Mouse (Mus musculus) thymus, adult 2 months (tissue): ENCODE results near the gene Igsf21. TPM values are rescaled to one million over a fixed set of nuclear protein-coding genes. Genes with fewer than 3 reads are reported as not detected.

Experiments used
- DNase-seq: peaks from one replicate; pipeline ENCODE4 v3.0.0; 2021
- H3K27ac ChIP-seq: fragments of 200-500 bp; 2 replicates; pipeline ENCODE4 v1.5.1; 2012; ENCODE audit warnings: low read length, control low read depth; ENCODE audit not compliant: control insufficient read depth, insufficient read depth
- H3K27me3 ChIP-seq: fragments of 200-500 bp; 2 replicates; pipeline ENCODE4 v1.6.1; 2012; ENCODE audit warnings: mild to moderate bottlenecking, low read length, moderate library complexity, mixed read lengths; ENCODE audit not compliant: control insufficient read depth, insufficient read depth
- H3K36me3 ChIP-seq: fragments of 200-500 bp; 2 replicates; pipeline ENCODE4 v1.6.1; 2012; ENCODE audit warnings: mild to moderate bottlenecking, low read length, moderate library complexity; ENCODE audit not compliant: control insufficient read depth, insufficient read depth
- H3K4me1 ChIP-seq: fragments of 200-500 bp; replicated peaks from 2 replicates; pipeline ENCODE4 v1.6.1; 2012; ENCODE audit warnings: low read length; ENCODE audit not compliant: control insufficient read depth, insufficient read depth
- H3K4me3 ChIP-seq: fragments of 200-500 bp; 2 replicates; pipeline ENCODE4 v1.5.1; 2012; ENCODE audit warnings: mild to moderate bottlenecking, low read length, control low read depth, moderate library complexity; ENCODE audit not compliant: control insufficient read depth, insufficient read depth
- CTCF ChIP-seq: fragments of 200-500 bp; IDR thresholded peaks from 2 replicates; pipeline ENCODE4 v1.5.1; 2012; ENCODE audit warnings: mild to moderate bottlenecking, control low read depth, low read length, moderate library complexity, borderline replicate concordance; ENCODE audit not compliant: control insufficient read depth, poor library complexity, insufficient read depth; ENCODE audit errors: extremely low read depth
- POLR2A ChIP-seq: fragments of 200-500 bp; IDR thresholded peaks from 2 replicates; pipeline ENCODE4 v1.6.1; 2012; ENCODE audit warnings: mild to moderate bottlenecking, low read length, control low read depth, moderate library complexity; ENCODE audit not compliant: control insufficient read depth, poor library complexity, insufficient read depth; ENCODE audit errors: extremely low read depth
- WGBS: fragments of 180-500 bp; shearing (Covaris S2); methylation state at CpG from one replicate; pipeline ENCODE4 v1.1.7; 2018; 5-methylcytosine and 5-hydroxymethylcytosine counted together
- polyA plus RNA-seq: library from polyadenylated mRNA; depleted of rRNA; stranded (reverse); fragments of >200 nt; gene quantifications from 2 replicates; pipeline ENCODE4 v1.2.3, GENCODE M21; 2012

The Igsf21 gene
- polyA plus RNA-seq, 1 experiment = 1.0 TPM

DNA sequence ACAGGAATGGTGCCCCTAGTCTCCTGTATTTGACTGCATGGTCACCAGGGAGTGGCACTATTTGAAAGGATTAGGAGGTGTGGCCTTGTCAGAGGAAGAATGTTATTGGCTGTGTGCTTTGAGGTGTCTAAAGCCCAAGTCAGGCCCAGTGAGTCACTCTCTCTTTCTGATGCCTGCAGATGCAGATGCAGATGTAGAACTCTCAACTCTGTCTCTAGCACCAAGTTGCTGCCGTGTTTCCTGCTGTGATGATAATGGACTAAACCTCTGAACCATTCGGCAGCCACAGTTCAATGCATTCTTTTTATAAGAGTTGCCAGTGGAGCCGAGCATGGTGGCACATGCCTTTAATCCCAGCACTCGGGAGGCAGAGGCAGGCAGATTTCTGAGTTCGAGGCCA is 186.3 kb downstream of the Igsf21 start:
- no peaks in the 10 kb centered on the region for H3K27me3 ChIP-seq
- H3K27ac ChIP-seq = no peak overlapping the region
- no peak overlapping the region for H3K4me3 ChIP-seq
- no peak for DNase-seq
- 91% methylated on average over 5 of the region's 5 CpGs for WGBS
- no peaks in the 10 kb centered on the region for H3K36me3 ChIP-seq
- H3K4me1 ChIP-seq = no peaks in the 10 kb centered on the region
- TF ChIP-seq CTCF (no peak), POLR2A (no peak)

GRCm38 (mm10) chr4:140053042-140053441 is 193.5 kb downstream of the Igsf21 start:
- no peaks in the 10 kb centered on the region for H3K36me3 ChIP-seq
- 89% methylated on average over 7 of the region's 7 CpGs for WGBS
- H3K4me3 ChIP-seq = no peak overlapping the region
- H3K27me3 ChIP-seq = no peaks in the 10 kb centered on the region
- no peak for DNase-seq
- H3K27ac ChIP-seq = no peak overlapping the region
- TF ChIP-seq POLR2A (no peak), CTCF (no peak)
- no peaks in the 10 kb centered on the region for H3K4me1 ChIP-seq

DNA sequence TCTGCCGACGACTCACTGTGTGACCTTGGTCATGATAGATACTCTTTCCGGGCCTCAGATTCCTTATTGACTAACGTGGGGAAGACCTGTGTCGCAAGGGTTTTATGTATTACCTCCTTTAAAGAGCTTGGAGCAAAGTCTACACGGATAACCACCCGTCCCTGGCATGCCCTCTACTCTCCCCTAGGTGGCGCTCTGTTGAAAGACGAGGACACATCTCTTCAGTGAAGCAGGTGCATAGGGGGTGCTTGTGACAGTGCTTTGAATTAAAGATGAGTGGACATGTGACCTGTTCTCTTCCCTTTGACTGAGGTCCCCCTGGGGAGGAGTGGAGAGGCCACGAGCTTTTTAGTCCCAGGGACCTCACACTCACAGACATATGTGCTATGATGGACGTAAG is 194.0 kb downstream of the Igsf21 start:
- no peak for DNase-seq
- Histone ChIP-seq H3K27ac (no peak overlapping the region), H3K36me3 (no peaks in the 10 kb centered on the region), H3K4me1 (no peaks in the 10 kb centered on the region), H3K27me3 (no peaks in the 10 kb centered on the region), H3K4me3 (no peak overlapping the region)
- 66% methylated on average over 11 of the region's 11 CpGs for WGBS
- no peak for TF ChIP-seq CTCF
- TF ChIP-seq POLR2A = no peak

GRCm38 (mm10) chr4:140047807-140048362 is 198.7 kb downstream of the Igsf21 start:
- Histone ChIP-seq H3K27me3 (no peaks in the 10 kb centered on the region), H3K27ac (no peak overlapping the region), H3K36me3 (no peaks in the 10 kb centered on the region), H3K4me1 (no peaks in the 10 kb centered on the region), H3K4me3 (no peak overlapping the region)
- TF ChIP-seq CTCF (no peak), POLR2A (no peak)
- no peak for DNase-seq
- WGBS = 73% methylated on average over 10 of the region's 10 CpGs

DNA sequence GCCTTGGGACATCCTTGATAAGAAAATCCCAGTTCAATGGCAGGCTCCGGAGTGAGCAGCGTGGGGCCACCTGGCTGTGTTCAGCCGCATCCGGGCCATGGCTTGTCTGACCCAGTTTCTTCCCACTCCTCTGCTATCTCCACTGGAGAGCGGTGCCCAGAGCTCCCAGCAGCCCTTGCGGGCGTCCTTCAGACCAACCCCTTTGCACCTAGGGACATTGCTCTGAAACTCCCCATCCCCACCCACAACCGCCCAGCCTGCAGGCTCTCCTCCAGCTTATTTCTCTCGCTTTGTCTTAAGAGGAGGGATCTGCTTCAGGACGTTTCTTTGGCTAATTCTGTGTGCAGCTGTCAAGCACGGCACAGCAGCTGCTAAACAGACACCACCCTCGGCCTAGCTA is 202.6 kb downstream of the Igsf21 start:
- no peak for DNase-seq
- Histone ChIP-seq H3K4me3 (no peak overlapping the region), H3K27me3 (peaks cover 1% of the 10 kb centered on the region; the same call in 1 of the 2 replicates), H3K36me3 (no peaks in the 10 kb centered on the region), H3K27ac (no peak overlapping the region), H3K4me1 (no peaks in the 10 kb centered on the region)
- TF ChIP-seq POLR2A = no peak
- no peak for TF ChIP-seq CTCF
- 68% methylated on average over 12 of the region's 12 CpGs for WGBS

GRCm38 (mm10) chr4:140038586-140039411 is 207.8 kb downstream of the Igsf21 start:
- Histone ChIP-seq H3K27ac (no peak overlapping the region), H3K36me3 (no peaks in the 10 kb centered on the region), H3K4me1 (no peaks in the 10 kb centered on the region), H3K4me3 (no peak overlapping the region), H3K27me3 (peaks cover 2% of the 10 kb centered on the region; the same call in 1 of the 2 replicates)
- no peak for DNase-seq
- TF ChIP-seq CTCF (no peak), POLR2A (no peak)
- WGBS = 19% methylated on average over 26 of the region's 26 CpGs

DNA sequence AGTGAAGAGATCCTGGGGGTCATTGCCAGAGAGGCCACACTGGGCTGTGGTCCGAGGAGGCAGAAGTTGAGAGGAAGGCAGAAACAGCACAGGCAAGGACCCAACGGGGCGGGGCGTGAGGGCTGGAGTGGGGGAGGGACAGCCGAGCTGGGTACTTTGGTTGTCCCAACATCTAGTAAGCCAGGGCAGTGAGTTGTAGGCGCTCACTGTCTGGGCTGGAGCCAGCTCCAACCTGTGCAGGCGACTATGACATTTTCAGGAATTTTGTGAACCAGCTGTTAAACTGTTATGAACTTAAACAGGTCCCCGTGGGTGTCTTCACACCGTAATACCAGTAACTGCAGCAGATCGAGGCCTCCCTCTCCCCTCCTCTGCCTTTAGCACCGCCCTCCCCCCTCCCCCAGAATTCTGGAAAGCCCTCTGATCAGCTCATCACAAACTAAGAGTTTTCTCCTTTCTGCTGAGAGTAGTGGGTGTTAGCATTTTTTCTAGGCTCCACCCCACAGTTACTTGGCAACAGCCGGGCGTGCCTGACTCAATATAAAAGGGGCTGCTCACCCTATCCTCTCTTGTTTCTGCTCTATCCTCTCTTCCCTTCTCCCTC is 208.7 kb downstream of the Igsf21 start:
- TF ChIP-seq POLR2A = no peak
- TF ChIP-seq CTCF = no peak
- Histone ChIP-seq H3K27ac (no peak overlapping the region), H3K27me3 (peaks cover 2% of the 10 kb centered on the region; the same call in 1 of the 2 replicates), H3K4me3 (no peak overlapping the region), H3K36me3 (no peaks in the 10 kb centered on the region), H3K4me1 (no peaks in the 10 kb centered on the region)
- 13% methylated on average over 13 of the region's 13 CpGs for WGBS
- no peak for DNase-seq
